ENCODE assay signal across 8 mouse cellular contexts in the genomic region with DNA sequence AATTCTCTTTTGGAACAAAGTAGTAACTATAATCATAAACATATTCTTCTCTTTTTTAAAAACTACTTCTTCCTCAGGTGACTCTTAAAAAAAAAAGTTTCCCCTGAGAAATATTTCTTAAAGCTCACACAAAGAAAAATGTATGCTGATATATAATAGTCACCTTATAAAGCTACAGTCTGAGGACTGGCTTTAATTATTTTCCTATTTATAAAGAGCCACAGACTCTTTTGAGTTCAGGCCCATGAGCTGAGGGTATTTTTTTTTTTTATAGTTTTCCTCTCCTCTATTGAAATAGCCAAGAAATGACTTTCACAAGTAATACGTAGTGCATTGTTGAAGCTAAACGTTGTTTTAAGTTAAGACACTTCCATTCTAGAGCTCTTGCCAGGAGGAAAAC. TPM values are rescaled to one million over a fixed set of nuclear protein-coding genes. Genes with fewer than 3 reads are reported as not detected.
DNase-seq lines count a peak whose midpoint lies in the region; ATAC-seq and TF ChIP-seq lines count a peak whose summit lies in the region.

No protein-coding gene starts in this region.

- peaks cover 10% of the 10 kb centered on the region for H3K4me1 ChIP-seq in lung, embryonic 14.5 days (ENCODE audit: insufficient read depth)
- H3K4me1 ChIP-seq in forebrain, embryonic 14.5 days (ENCODE audit: control insufficient read depth, insufficient read depth, low read length) = 0 out of 2 replicates have a peak, but pooled peaks cover 3% of the 10 kb centered on the region
- H3K4me1 ChIP-seq in limb, embryonic 14.5 days (ENCODE audit: control insufficient read depth, insufficient read depth, low read length) = peaks cover 11% of the 10 kb centered on the region
- peaks cover 12% of the 10 kb centered on the region; the same call in 1 of the 2 replicates for H3K4me1 ChIP-seq in stomach, embryonic 14.5 days (ENCODE audit: control insufficient read depth, insufficient read depth, low read length)

- H3K27me3 ChIP-seq in lung, embryonic 14.5 days (ENCODE audit: insufficient read depth, low read length) = no peaks in the 10 kb centered on the region
- H3K27me3 ChIP-seq in forebrain, embryonic 14.5 days (replicated peaks; ENCODE audit: control insufficient read depth, insufficient read depth, low read length) = no peaks in the 10 kb centered on the region
- H3K27me3 ChIP-seq in limb, embryonic 14.5 days (ENCODE audit: control insufficient read depth, insufficient read depth, low read length) = no peaks in the 10 kb centered on the region
- H3K27me3 ChIP-seq in stomach, embryonic 14.5 days (ENCODE audit: control insufficient read depth, insufficient read depth, low read length) = no peaks in the 10 kb centered on the region

- WGBS in lung, embryonic 14.5 days = 27% methylated on average over 2 of the region's 2 CpGs
- 25% methylated on average over 2 of the region's 2 CpGs for WGBS in forebrain, embryonic 14.5 days
- WGBS in limb, embryonic 14.5 days = 8% methylated on average over 2 of the region's 2 CpGs
- 20% methylated on average over 2 of the region's 2 CpGs for WGBS in stomach, embryonic 14.5 days

- peak overlapping the region; percentile 48 for H3K4me3 ChIP-seq in lung, embryonic 14.5 days (ENCODE audit: low read depth, low read length)
- peak overlapping the region; percentile 50; the same call in 1 of the 2 replicates for H3K4me3 ChIP-seq in forebrain, embryonic 14.5 days (ENCODE audit: low read depth, low read length)
- H3K4me3 ChIP-seq in limb, embryonic 14.5 days (replicated peaks; ENCODE audit: low read length) = peak overlapping the region; percentile 44
- H3K4me3 ChIP-seq in stomach, embryonic 14.5 days (ENCODE audit: low read depth, low read length) = peak overlapping the region; percentile 52; the same call in 1 of the 2 replicates

- no peak for TF ChIP-seq POLR2A in limb, embryonic 14.5 days (IDR thresholded peaks at IDR 0.05; ENCODE audit: borderline replicate concordance, extremely low read depth, insufficient read depth, insufficient read length)

- peak overlapping the region; percentile 69 for H3K27ac ChIP-seq in lung, embryonic 14.5 days (ENCODE audit: low read depth)
- no peak overlapping the region for H3K27ac ChIP-seq in forebrain, embryonic 14.5 days (ENCODE audit: low read depth, low read length)
- peak overlapping the region; percentile 81 for H3K27ac ChIP-seq in limb, embryonic 14.5 days (replicated peaks; ENCODE audit: low read depth, low read length)
- no peak overlapping the region for H3K27ac ChIP-seq in stomach, embryonic 14.5 days (ENCODE audit: low read length)

- H3K9ac ChIP-seq in lung, embryonic 14.5 days = peak overlapping the region; percentile 57
- H3K9ac ChIP-seq in forebrain, embryonic 14.5 days (ENCODE audit: low read length) = peak overlapping the region; percentile 77; the same call in 1 of the 2 replicates
- peak overlapping the region; percentile 64; the same call in 1 of the 2 replicates for H3K9ac ChIP-seq in limb, embryonic 14.5 days (ENCODE audit: low read depth, low read length, severe bottlenecking)
- 0 out of 2 replicates have a peak overlapping the region, but pooled peaks have one; percentile 61 for H3K9ac ChIP-seq in stomach, embryonic 14.5 days (replicated peaks; ENCODE audit: low read depth, low read length)

- H3K36me3 ChIP-seq in lung, embryonic 14.5 days (ENCODE audit: insufficient read depth) = no peaks in the 10 kb centered on the region
- no peaks in the 10 kb centered on the region for H3K36me3 ChIP-seq in forebrain, embryonic 14.5 days (ENCODE audit: control insufficient read depth, insufficient read depth, low read length)
- H3K36me3 ChIP-seq in limb, embryonic 14.5 days (ENCODE audit: control insufficient read depth, insufficient read depth, low read length) = no peaks in the 10 kb centered on the region
- no peaks in the 10 kb centered on the region for H3K36me3 ChIP-seq in stomach, embryonic 14.5 days (ENCODE audit: control insufficient read depth, insufficient read depth, low read length)

- H3K9me3 ChIP-seq in lung, embryonic 14.5 days (ENCODE audit: low read depth, low read length) = no peaks in the 10 kb centered on the region
- no peaks in the 10 kb centered on the region for H3K9me3 ChIP-seq in forebrain, embryonic 14.5 days (replicated peaks; ENCODE audit: control insufficient read depth, low read length)
- no peaks in the 10 kb centered on the region for H3K9me3 ChIP-seq in limb, embryonic 14.5 days (ENCODE audit: control insufficient read depth, low read length)
- no peaks in the 10 kb centered on the region for H3K9me3 ChIP-seq in stomach, embryonic 14.5 days (ENCODE audit: control insufficient read depth, low read depth, low read length)

- ATAC-seq in lung, embryonic 14.5 days (ENCODE audit: insufficient read depth) = no peak
- no peak for ATAC-seq in forebrain, embryonic 14.5 days
- ATAC-seq in limb, embryonic 14.5 days (ENCODE audit: low FRiP score, low read depth) = peak; percentile 61; the same call in 1 of the 2 replicates
- ATAC-seq in stomach, embryonic 14.5 days (ENCODE audit: insufficient number of reproducible peaks, insufficient read depth, low FRiP score, low read depth) = no peak

- no peak for DNase-seq in lung, embryonic 14.5 days
- DNase-seq in lung, postnatal 14 days = no peak
- no peak for DNase-seq in forebrain, embryonic 14.5 days (ENCODE audit: low spot score)
- DNase-seq in limb, embryonic 14.5 days (ENCODE audit: low spot score) = peak; percentile 52
- DNase-seq in embryo, embryonic 11 days = no peak
- DNase-seq in thymus, postnatal 25 days = no peak
- DNase-seq in retina, postnatal 1 day = no peak

- TF ChIP-seq CTCF in lung, embryonic 14.5 days (IDR thresholded peaks at IDR 0.05; ENCODE audit: low read depth) = no peak

- peak overlapping the region; percentile 80 for H3K4me2 ChIP-seq in lung, embryonic 14.5 days
- H3K4me2 ChIP-seq in forebrain, embryonic 14.5 days (ENCODE audit: low read length) = peak overlapping the region; percentile 93
- peak overlapping the region; percentile 78 for H3K4me2 ChIP-seq in limb, embryonic 14.5 days (replicated peaks; ENCODE audit: low read depth, low read length, severe bottlenecking)
- H3K4me2 ChIP-seq in stomach, embryonic 14.5 days (replicated peaks; ENCODE audit: low read depth, low read length) = peak overlapping the region; percentile 94

RNA-seq across cellular contexts. Expression of gene Rfx8, which starts 0.6 kb away (rescaled TPM):
- polyA plus RNA-seq in lung, embryonic 14.5 days (2014; fragmentation: Nextera tagmentation; extraction: Ambion mirVana) = 0.24 and 0.27 TPM in 2 replicates
- polyA plus RNA-seq in forebrain, embryonic 14.5 days (2014; fragmentation: Nextera tagmentation; extraction: Ambion mirVana) = 0.19 and 0.32 TPM in 2 replicates
- polyA plus RNA-seq in limb, embryonic 14.5 days (2012; rRNA removed) = 1.00 and 1.2 TPM in 2 replicates
- 0.59 and 0.98 TPM in 2 replicates for polyA plus RNA-seq in limb, embryonic 14.5 days (2014; fragmentation: Nextera tagmentation; extraction: Ambion mirVana)
- polyA plus RNA-seq in stomach, embryonic 14.5 days (2014; fragmentation: Nextera tagmentation; extraction: Ambion mirVana) = 0.27 and 0.88 TPM in 2 replicates

Comparison
In these comparisons a context has a peak if more than half of its experiments do, and no peak if none do; other contexts are left out.
1. H3K27ac ChIP-seq: peak in lung, embryonic 14.5 days (single experiment) and limb, embryonic 14.5 days (single experiment); none in forebrain, embryonic 14.5 days (single experiment) and stomach, embryonic 14.5 days (single experiment).
2. Peak in every context shown above with its lines, with median percentiles within 50 percentile points of each other: H3K4me2 ChIP-seq, H3K4me3 ChIP-seq and H3K9ac ChIP-seq.